In genomic region chr4:130791811-130792375, GRCm38 (mm10) we compare ENCODE assay signal across 8 mouse cellular contexts. TPM values are rescaled to one million over a fixed set of nuclear protein-coding genes. Genes with fewer than 3 reads are reported as not detected.
DNase-seq lines count a peak whose midpoint lies in the region; ATAC-seq lines count a peak whose summit lies in the region.

No protein-coding gene starts in this region.

- H3K27ac ChIP-seq in forebrain, embryonic 10.5 days = peak overlapping the region; percentile 95
- no peak overlapping the region; the same call in 1 of the 2 replicates for H3K27ac ChIP-seq in limb, embryonic 12.5 days

- H3K4me3 ChIP-seq in forebrain, embryonic 10.5 days = peak overlapping the region; percentile 90
- H3K4me3 ChIP-seq in limb, embryonic 12.5 days (replicated peaks) = peak overlapping the region; percentile 92

- peaks cover 62% of the 10 kb centered on the region for H3K27me3 ChIP-seq in forebrain, embryonic 10.5 days (ENCODE audit: poor library complexity, severe bottlenecking)
- 0 out of 2 replicates have a peak, but pooled peaks cover 5% of the 10 kb centered on the region for H3K27me3 ChIP-seq in limb, embryonic 12.5 days

- DNase-seq in kidney, postnatal 4 days = peak; percentile 22 to 45
- DNase-seq in kidney, adult 8-10 months = no peak
- DNase-seq in ZHBTc4 (ENCODE audit: low read depth, low spot score) = peak; percentile 32
- DNase-seq in forebrain, embryonic 10.5 days (ENCODE audit: extremely low spot score, low spot score) = peak; percentile 48
- peak; percentile 53 for DNase-seq in retina, postnatal 1 day
- DNase-seq in cerebellum, postnatal 14 days = no peak
- DNase-seq in frontal cortex, postnatal 14 days (ENCODE audit: low spot score in 2 of 2) = no peak

- peaks cover 34% of the 10 kb centered on the region for H3K4me1 ChIP-seq in forebrain, embryonic 10.5 days
- peaks cover 24% of the 10 kb centered on the region for H3K4me1 ChIP-seq in limb, embryonic 12.5 days (replicated peaks)

- H3K9me3 ChIP-seq in forebrain, embryonic 10.5 days = no peaks in the 10 kb centered on the region
- no peaks in the 10 kb centered on the region for H3K9me3 ChIP-seq in limb, embryonic 12.5 days

- WGBS in forebrain, embryonic 10.5 days = 7% methylated on average over 19 of the region's 19 CpGs
- 4% methylated on average over 19 of the region's 19 CpGs for WGBS in limb, embryonic 12.5 days

- H3K4me2 ChIP-seq in limb, embryonic 12.5 days = peak overlapping the region; percentile 95

- H3K9ac ChIP-seq in limb, embryonic 12.5 days (replicated peaks) = peak overlapping the region; percentile 97

- no peaks in the 10 kb centered on the region for H3K36me3 ChIP-seq in forebrain, embryonic 10.5 days (replicated peaks)
- H3K36me3 ChIP-seq in limb, embryonic 12.5 days = no peaks in the 10 kb centered on the region

- no peak for ATAC-seq in limb, embryonic 12.5 days (ENCODE audit: insufficient number of reproducible peaks, insufficient read depth, low FRiP score, low TSS enrichment, low read depth)

RNA-seq across cellular contexts. Expression of gene Sdc3, which starts 0.4 kb away (rescaled TPM):
- 17.8 and 18.7 TPM in 2 replicates for polyA plus RNA-seq in forebrain, embryonic 10.5 days (2016; fragmentation: Nextera tagmentation; extraction: Ambion mirVana)
- polyA plus RNA-seq in limb, embryonic 12.5 days (2016; fragmentation: Nextera tagmentation; extraction: Ambion mirVana) = 30.6 and 42.1 TPM in 2 replicates

Comparison
In these comparisons a context has a peak if more than half of its experiments do, and no peak if none do; other contexts are left out.
1. DNase-seq: peak in kidney, postnatal 4 days (2 of 2), ZHBTc4 (single experiment), forebrain, embryonic 10.5 days (single experiment) and retina, postnatal 1 day (single experiment); none in kidney, adult 8-10 months (0 of 2), cerebellum, postnatal 14 days (0 of 2) and frontal cortex, postnatal 14 days (0 of 2).